Mouse (Mus musculus): ENCODE data around the gene Lix1. TPM values are rescaled to one million over a fixed set of nuclear protein-coding genes. Genes with fewer than 3 reads are reported as not detected.

The Lix1 gene
- polyA plus RNA-seq, 1 experiment from 2014 or later = 1.2 TPM

DNA sequence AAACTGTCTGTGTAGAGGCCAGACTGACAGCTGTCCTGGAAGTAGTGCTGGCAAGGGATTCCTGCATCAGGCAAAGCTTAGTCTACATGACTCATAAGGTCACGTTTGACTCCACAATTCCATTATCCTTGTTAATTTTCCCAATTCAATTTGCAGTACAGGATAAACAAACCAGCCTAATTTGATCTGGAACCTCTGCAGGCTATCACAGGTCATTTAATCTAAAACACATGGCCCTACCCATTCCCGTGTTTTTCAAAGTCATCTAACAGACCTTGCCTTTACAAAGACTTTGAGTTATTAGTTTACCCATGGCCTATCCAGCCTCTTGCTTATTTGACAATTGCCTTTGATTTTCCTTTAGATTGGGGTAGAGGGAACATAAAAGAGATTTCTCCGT is 23.4 kb downstream of the Lix1 start:
- H3K9me3 ChIP-seq (ENCODE audit: low read length) = no peaks in the 10 kb centered on the region
- H3K27ac ChIP-seq (ENCODE audit: low read length) = no peak overlapping the region
- no peak overlapping the region for H3K4me2 ChIP-seq (replicated peaks; ENCODE audit: low read depth, low read length)
- no peak overlapping the region for H3K4me3 ChIP-seq (ENCODE audit: low read depth, low read length)
- no peaks in the 10 kb centered on the region for H3K36me3 ChIP-seq (ENCODE audit: insufficient read depth, low read length)
- no peaks in the 10 kb centered on the region for H3K4me1 ChIP-seq (ENCODE audit: insufficient read depth, low read depth, low read length)
- no peaks in the 10 kb centered on the region for H3K27me3 ChIP-seq (replicated peaks; ENCODE audit: insufficient read depth, low read length)
- TF ChIP-seq CTCF (IDR thresholded peaks at IDR 0.05) = no peak
- no peak for TF ChIP-seq EP300 (IDR thresholded peaks at IDR 0.05)
- DNase-seq (ENCODE audit: low spot score) = no peak
- WGBS = 33% methylated on average over 3 of the region's 3 CpGs
- no peak for ATAC-seq
- no peak overlapping the region for H3K9ac ChIP-seq (replicated peaks; ENCODE audit: low read depth)

DNA sequence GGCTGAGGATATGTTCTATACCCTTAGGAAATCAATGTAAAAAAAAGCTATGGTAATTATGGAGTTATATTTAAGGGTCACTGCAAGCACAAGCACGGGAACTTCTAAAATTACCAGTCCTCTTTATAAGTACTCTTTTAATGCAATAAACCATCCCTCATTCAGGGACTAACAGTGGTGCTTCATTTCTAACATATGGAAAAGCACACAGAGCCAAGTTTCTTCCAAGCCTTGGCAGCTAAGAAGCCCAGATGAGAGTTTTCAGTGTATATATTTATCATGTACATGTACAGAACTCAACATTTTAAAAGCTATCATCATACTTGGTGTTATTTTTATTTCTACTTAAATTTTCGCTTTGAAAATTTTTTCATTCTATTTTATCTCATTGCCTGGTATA is 26.4 kb downstream of the Lix1 start:
- ATAC-seq (no peak), DNase-seq (ENCODE audit: low spot score) (no peak)
- Histone ChIP-seq H3K4me3 (ENCODE audit: low read depth, low read length) (no peak overlapping the region), H3K4me1 (ENCODE audit: insufficient read depth, low read depth, low read length) (no peaks in the 10 kb centered on the region), H3K9me3 (ENCODE audit: low read length) (no peaks in the 10 kb centered on the region), H3K4me2 (replicated peaks; ENCODE audit: low read depth, low read length) (no peak overlapping the region), H3K27me3 (replicated peaks; ENCODE audit: insufficient read depth, low read length) (no peaks in the 10 kb centered on the region), H3K36me3 (ENCODE audit: insufficient read depth, low read length) (no peaks in the 10 kb centered on the region), H3K9ac (replicated peaks; ENCODE audit: low read depth) (no peak overlapping the region), H3K27ac (ENCODE audit: low read length) (no peak overlapping the region)
- no peak for TF ChIP-seq EP300 (IDR thresholded peaks at IDR 0.05)
- TF ChIP-seq CTCF (IDR thresholded peaks at IDR 0.05) = no peak
- 67% methylated on average over 2 of the region's 2 CpGs for WGBS

DNA sequence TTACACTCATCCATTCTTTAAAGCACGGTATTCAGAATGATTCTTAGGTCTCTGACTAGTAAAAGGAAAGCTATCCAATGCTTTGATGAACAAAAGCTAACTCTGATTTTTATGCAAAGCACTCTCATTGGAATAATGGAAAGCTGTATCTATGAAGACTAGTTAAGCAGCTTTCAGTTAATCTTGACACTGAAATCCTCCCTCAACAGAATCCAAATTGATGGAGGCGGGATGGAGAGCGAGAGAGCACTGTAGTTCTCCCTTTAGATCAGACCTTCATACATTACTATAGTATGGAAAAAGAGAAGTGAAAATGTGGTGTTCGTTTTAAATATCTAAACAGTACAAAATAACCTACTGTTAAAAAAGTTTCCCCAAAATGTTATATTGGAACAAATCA is 31.2 kb downstream of the Lix1 start:
- no peak overlapping the region for H3K4me3 ChIP-seq (ENCODE audit: low read depth, low read length)
- 80% methylated on average over 4 of the region's 4 CpGs for WGBS
- no peak overlapping the region for H3K9ac ChIP-seq (replicated peaks; ENCODE audit: low read depth)
- no peak overlapping the region for H3K4me2 ChIP-seq (replicated peaks; ENCODE audit: low read depth, low read length)
- no peak for DNase-seq (ENCODE audit: low spot score)
- no peaks in the 10 kb centered on the region for H3K4me1 ChIP-seq (ENCODE audit: insufficient read depth, low read depth, low read length)
- no peaks in the 10 kb centered on the region for H3K27me3 ChIP-seq (replicated peaks; ENCODE audit: insufficient read depth, low read length)
- no peak for TF ChIP-seq EP300 (IDR thresholded peaks at IDR 0.05)
- no peak for TF ChIP-seq CTCF (IDR thresholded peaks at IDR 0.05)
- no peak for ATAC-seq
- H3K9me3 ChIP-seq (ENCODE audit: low read length) = no peaks in the 10 kb centered on the region
- no peaks in the 10 kb centered on the region for H3K36me3 ChIP-seq (ENCODE audit: insufficient read depth, low read length)
- no peak overlapping the region for H3K27ac ChIP-seq (ENCODE audit: low read length)

DNA sequence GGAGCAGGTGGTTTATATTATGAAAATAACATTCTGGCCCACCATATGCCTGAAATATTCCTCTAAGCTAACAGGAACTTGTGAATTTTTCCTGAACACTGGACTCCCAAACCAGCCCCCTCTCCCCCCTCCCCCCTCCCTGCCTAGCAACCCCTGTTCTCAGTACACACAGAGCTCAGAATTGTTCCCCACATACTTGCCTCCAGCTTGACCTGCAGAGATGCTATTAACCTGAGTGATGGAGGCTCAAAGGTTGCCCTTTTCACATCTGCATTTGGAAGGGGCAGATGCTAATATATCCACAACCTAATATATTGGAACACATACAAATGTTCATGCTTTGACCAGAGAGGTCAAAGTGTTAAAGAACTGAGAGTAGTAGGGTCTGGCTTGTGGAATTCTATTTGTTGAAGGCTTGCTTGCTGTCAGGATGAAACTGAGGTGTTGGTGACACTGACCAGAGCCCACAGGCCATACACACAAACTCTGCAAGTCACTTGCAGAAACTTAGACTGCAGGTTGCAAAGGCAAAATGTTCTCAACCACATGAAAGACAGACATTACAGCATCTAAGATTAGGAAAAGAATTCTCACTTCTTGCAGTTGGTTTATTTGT is 36.2 kb downstream of the Lix1 start:
- Histone ChIP-seq H3K9ac (replicated peaks; ENCODE audit: low read depth) (no peak overlapping the region), H3K4me3 (ENCODE audit: low read depth, low read length) (no peak overlapping the region), H3K4me1 (ENCODE audit: insufficient read depth, low read depth, low read length) (no peaks in the 10 kb centered on the region), H3K4me2 (replicated peaks; ENCODE audit: low read depth, low read length) (no peak overlapping the region), H3K36me3 (ENCODE audit: insufficient read depth, low read length) (no peaks in the 10 kb centered on the region), H3K27me3 (replicated peaks; ENCODE audit: insufficient read depth, low read length) (no peaks in the 10 kb centered on the region), H3K27ac (ENCODE audit: low read length) (no peak overlapping the region), H3K9me3 (ENCODE audit: low read length) (no peaks in the 10 kb centered on the region)
- TF ChIP-seq CTCF (IDR thresholded peaks at IDR 0.05) = no peak
- no peak for TF ChIP-seq EP300 (IDR thresholded peaks at IDR 0.05)
- DNase-seq (ENCODE audit: low spot score) = no peak
- no peak for ATAC-seq

DNA sequence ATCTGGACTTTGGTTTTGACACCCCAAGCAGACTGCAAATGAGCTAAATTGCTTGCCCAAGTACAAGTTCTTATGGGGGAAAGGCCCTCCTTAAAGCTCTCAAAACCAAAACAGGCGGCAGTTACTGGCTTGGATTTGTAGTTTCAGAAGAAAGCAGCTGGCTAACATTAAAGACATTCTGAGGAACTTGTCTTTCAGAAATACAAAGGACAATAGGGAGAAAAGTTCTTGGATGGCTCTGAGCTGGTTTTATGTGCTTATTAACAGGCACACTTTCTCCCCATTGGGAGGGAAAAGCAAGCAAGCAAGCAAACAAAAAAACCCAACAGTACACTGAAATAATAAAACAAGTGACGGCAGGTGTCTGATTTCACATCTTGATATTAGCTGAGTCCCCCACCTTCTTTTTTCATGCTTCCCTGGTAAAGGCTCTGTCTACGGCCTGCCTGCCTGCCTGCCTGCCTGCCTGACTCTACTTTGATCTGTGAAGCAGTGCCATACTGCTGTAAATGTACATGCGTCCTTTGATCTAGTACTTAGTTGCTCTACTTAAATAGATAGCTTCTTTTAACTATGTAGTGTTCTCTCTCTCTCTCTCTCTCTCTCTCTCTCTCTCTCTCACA is 39.5 kb downstream of the Lix1 start:
- WGBS = 47% methylated on average over 4 of the region's 4 CpGs
- DNase-seq (ENCODE audit: low spot score) (no peak), ATAC-seq (no peak)
- Histone ChIP-seq H3K9me3 (ENCODE audit: low read length) (no peaks in the 10 kb centered on the region), H3K9ac (replicated peaks; ENCODE audit: low read depth) (no peak overlapping the region), H3K36me3 (ENCODE audit: insufficient read depth, low read length) (no peaks in the 10 kb centered on the region), H3K4me2 (replicated peaks; ENCODE audit: low read depth, low read length) (no peak overlapping the region), H3K4me3 (ENCODE audit: low read depth, low read length) (no peak overlapping the region), H3K4me1 (ENCODE audit: insufficient read depth, low read depth, low read length) (no peaks in the 10 kb centered on the region), H3K27me3 (replicated peaks; ENCODE audit: insufficient read depth, low read length) (no peaks in the 10 kb centered on the region), H3K27ac (ENCODE audit: low read length) (no peak overlapping the region)
- TF ChIP-seq EP300 (IDR thresholded peaks at IDR 0.05) = no peak
- TF ChIP-seq CTCF (IDR thresholded peaks at IDR 0.05) = no peak

DNA sequence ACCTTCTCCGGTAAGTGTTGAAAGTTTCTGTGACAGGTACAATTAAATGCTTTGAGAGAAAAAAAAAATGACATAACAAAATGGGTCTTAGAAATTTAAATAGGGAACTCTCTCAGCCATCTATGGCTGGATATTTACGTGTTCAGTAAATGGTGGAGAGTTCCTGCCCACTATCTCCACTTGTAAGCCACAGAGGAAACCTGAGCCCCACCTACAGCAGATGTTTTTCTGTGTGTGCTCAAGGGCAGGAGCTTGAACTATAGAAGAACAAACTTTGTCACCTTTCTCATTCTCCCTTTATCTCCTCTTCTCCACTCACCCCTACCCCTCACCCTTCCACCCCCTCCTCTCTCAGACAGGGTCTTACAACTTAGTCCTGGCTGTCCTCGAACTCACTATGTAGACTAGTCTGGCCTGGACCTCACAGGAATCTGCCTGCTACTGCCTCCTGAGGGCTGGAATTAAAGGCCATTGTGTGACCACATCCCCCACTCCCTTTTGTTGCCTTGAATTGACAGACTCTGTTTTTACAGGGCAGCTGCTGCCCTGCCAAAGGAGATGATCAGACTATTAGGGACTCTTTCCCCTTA is 41.9 kb downstream of the Lix1 start:
- ATAC-seq = no peak
- WGBS = 65% methylated on average over 3 of the region's 3 CpGs

More for the DNA sequence above, 41.9 kb downstream of the Lix1 start:
- no peaks in the 10 kb centered on the region for H3K27me3 ChIP-seq (replicated peaks; ENCODE audit: insufficient read depth, low read length)
- no peaks in the 10 kb centered on the region for H3K9me3 ChIP-seq (ENCODE audit: low read length)
- no peak for DNase-seq (ENCODE audit: low spot score)
- no peak overlapping the region for H3K9ac ChIP-seq (replicated peaks; ENCODE audit: low read depth)
- no peaks in the 10 kb centered on the region for H3K4me1 ChIP-seq (ENCODE audit: insufficient read depth, low read depth, low read length)
- no peak overlapping the region for H3K27ac ChIP-seq (ENCODE audit: low read length)
- TF ChIP-seq CTCF (IDR thresholded peaks at IDR 0.05) (no peak), EP300 (IDR thresholded peaks at IDR 0.05) (no peak)
- no peak overlapping the region for H3K4me2 ChIP-seq (replicated peaks; ENCODE audit: low read depth, low read length)
- H3K36me3 ChIP-seq (ENCODE audit: insufficient read depth, low read length) = no peaks in the 10 kb centered on the region
- no peak overlapping the region for H3K4me3 ChIP-seq (ENCODE audit: low read depth, low read length)

Measured in lung, postnatal 0 days (tissue).